Mouse (Mus musculus) lung, postnatal 36 days (tissue): Measurements from ENCODE around the gene Gm49321.

Experiments
- DNase-seq: peaks from one replicate; pipeline ENCODE4 v3.0.0; 2022; ENCODE audit warnings: mixed read lengths

Gene Gm49321

GRCm38 (mm10) chr12:73937353-73937752, at the start of gene Gm49321:
Gm49321 (plus strand) TSS chr12:73937653.
- DNase-seq: no peak

GRCm38 (mm10) chr12:73888003-73888783, 49.3 kb upstream of the Gm49321 start:
- DNase-seq: peak; percentile 54

GRCm38 (mm10) chr12:73889571-73889970, 47.9 kb upstream of the Gm49321 start:
- DNase-seq: peak; percentile 44

GRCm38 (mm10) chr12:73890086-73890485, 47.4 kb upstream of the Gm49321 start:
- DNase-seq: no peak

- no peak for DNase-seq
These were observed 44.8 kb upstream of the Gm49321 start for GRCm38 (mm10) chr12:73892616-73893015.

GRCm38 (mm10) chr12:73894838-73895237, 42.6 kb upstream of the Gm49321 start:
- DNase-seq: no peak

- no peak for DNase-seq
These were observed 41.8 kb upstream of the Gm49321 start for GRCm38 (mm10) chr12:73895674-73896073.

GRCm38 (mm10) chr12:73896471-73896870, 41.0 kb upstream of the Gm49321 start:
- DNase-seq: no peak

GRCm38 (mm10) chr12:73898281-73898680, 39.2 kb upstream of the Gm49321 start:
- no peak for DNase-seq

GRCm38 (mm10) chr12:73904133-73904934, 33.1 kb upstream of the Gm49321 start:
- no peak for DNase-seq

GRCm38 (mm10) chr12:73905041-73905440, 32.4 kb upstream of the Gm49321 start:
- peak; percentile 19 for DNase-seq

- no peak for DNase-seq
These were observed 31.9 kb upstream of the Gm49321 start for GRCm38 (mm10) chr12:73905555-73905954.

GRCm38 (mm10) chr12:73907079-73907672, 30.3 kb upstream of the Gm49321 start:
- DNase-seq: no peak

- DNase-seq: peak; percentile 98
These were observed 29.7 kb upstream of the Gm49321 start for GRCm38 (mm10) chr12:73907673-73908150.

- peak; percentile 55 for DNase-seq
These were observed 29.0 kb upstream of the Gm49321 start for GRCm38 (mm10) chr12:73908274-73909012.

GRCm38 (mm10) chr12:73909013-73909575, 28.4 kb upstream of the Gm49321 start:
- DNase-seq: no peak

- no peak for DNase-seq
These were observed 19.0 kb upstream of the Gm49321 start for GRCm38 (mm10) chr12:73918479-73918878.

- DNase-seq: no peak
These were observed 7.2 kb upstream of the Gm49321 start for GRCm38 (mm10) chr12:73930266-73930665.

- DNase-seq: peak; percentile 71
These were observed 6.2 kb upstream of the Gm49321 start for GRCm38 (mm10) chr12:73931274-73931673.

GRCm38 (mm10) chr12:73934528-73934927, 2.9 kb upstream of the Gm49321 start:
- DNase-seq: no peak

GRCm38 (mm10) chr12:73939542-73939941, 2.1 kb downstream of the Gm49321 start:
- DNase-seq: no peak

- no peak for DNase-seq
These were observed 11.0 kb downstream of the Gm49321 start for GRCm38 (mm10) chr12:73948415-73948814.
